23 mouse cellular contexts compared by ENCODE assay signal in the genomic region with DNA sequence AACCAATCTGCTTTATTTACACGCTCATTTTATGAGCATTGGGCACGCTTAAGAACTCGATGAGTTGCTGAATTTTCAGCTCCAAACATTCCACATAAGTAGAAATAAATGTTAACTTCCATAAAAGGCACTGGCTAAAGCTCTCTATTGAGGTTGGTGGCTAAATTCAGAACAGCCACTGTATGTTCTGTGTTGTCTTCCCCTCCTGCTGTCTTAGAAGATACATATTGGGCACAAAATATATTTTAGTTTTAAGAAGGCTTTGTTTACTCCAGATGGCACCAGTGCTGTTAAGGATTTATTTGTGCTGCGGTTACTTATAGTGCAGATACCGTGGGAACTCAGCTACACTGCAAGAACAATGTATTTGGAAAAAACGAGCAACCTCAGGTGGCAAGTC.
"Had no signal": no experiment of that assay in that cellular context is flagged by ENCODE, and none has a peak within 500 bp of the region (broad histone marks: within the 10 kb centered on the region; RNA-seq: fewer than 3 reads in every experiment).

No protein-coding gene starts in this region.

- ATAC-seq: hindbrain, postnatal 0 days; intestine, embryonic 16.5 days; liver, embryonic 12.5 days had no signal

- H3K27me3 ChIP-seq: heart, embryonic 13.5 days; heart, embryonic 15.5 days; hindbrain, embryonic 13.5 days; hindbrain, embryonic 15.5 days; kidney, embryonic 15.5 days; limb, embryonic 13.5 days; limb, embryonic 15.5 days; liver, embryonic 12.5 days had no signal

- H3K36me3 ChIP-seq: heart, embryonic 13.5 days; heart, embryonic 15.5 days; hindbrain, embryonic 13.5 days; hindbrain, embryonic 15.5 days; kidney, embryonic 15.5 days; limb, embryonic 13.5 days; limb, embryonic 15.5 days; liver, embryonic 12.5 days had no signal

- H3K9ac ChIP-seq: heart, embryonic 13.5 days; heart, embryonic 15.5 days; hindbrain, embryonic 13.5 days; hindbrain, embryonic 15.5 days; kidney, embryonic 15.5 days; limb, embryonic 13.5 days; limb, embryonic 15.5 days; liver, embryonic 12.5 days; liver, embryonic 14.5 days had no signal

- H3K27ac ChIP-seq: heart, adult 2 months; heart, embryonic 13.5 days; heart, embryonic 15.5 days; hindbrain, embryonic 13.5 days; hindbrain, embryonic 15.5 days; hindbrain, postnatal 0 days; kidney, embryonic 15.5 days; limb, embryonic 13.5 days; limb, embryonic 15.5 days; liver, embryonic 12.5 days; liver, embryonic 14.5 days had no signal

- DNase-seq: gastrocnemius, postnatal 14 days; gastrocnemius, postnatal 36 days; heart, adult 11 months; heart, adult 2 months; heart, postnatal 14 days; heart, postnatal 36 days; kidney, adult 11 months; kidney, postnatal 14 days; layer of hippocampus, adult 9-11 months; layer of hippocampus, postnatal 36 days; left cerebral cortex, postnatal 4 days had no signal

- H3K4me3 ChIP-seq: heart, adult 2 months; heart, embryonic 13.5 days; heart, embryonic 15.5 days; hindbrain, embryonic 13.5 days; hindbrain, embryonic 15.5 days; kidney, embryonic 15.5 days; limb, embryonic 13.5 days; limb, embryonic 15.5 days; liver, embryonic 12.5 days had no signal

- H3K9me3 ChIP-seq: heart, embryonic 13.5 days; heart, embryonic 15.5 days; hindbrain, embryonic 13.5 days; hindbrain, embryonic 15.5 days; kidney, embryonic 15.5 days; limb, embryonic 13.5 days; limb, embryonic 15.5 days; liver, embryonic 12.5 days had no signal

- H3K4me1 ChIP-seq: heart, embryonic 13.5 days; heart, embryonic 15.5 days; hindbrain, embryonic 15.5 days; kidney, embryonic 15.5 days; limb, embryonic 13.5 days; limb, embryonic 15.5 days; liver, embryonic 12.5 days had no signal

- H3K4me2 ChIP-seq: heart, embryonic 11.5 days; heart, embryonic 13.5 days; heart, embryonic 15.5 days; hindbrain, embryonic 13.5 days; hindbrain, embryonic 15.5 days; kidney, embryonic 15.5 days; limb, embryonic 13.5 days; limb, embryonic 15.5 days; liver, embryonic 12.5 days had no signal
